Mouse (Mus musculus) adrenal gland, postnatal 14 days (tissue): ENCODE measurements around the gene Nsg1. TPM values are rescaled to one million over a fixed set of nuclear protein-coding genes. Genes with fewer than 3 reads are reported as not detected.

Source experiments
- DNase-seq: peaks from one replicate; pipeline ENCODE4 v3.0.0; 2021; ENCODE audit warnings: mixed read lengths
- long read RNA-seq, 2 experiments: library from polyadenylated mRNA; stranded (forward); transcript quantifications; one replicate each; pipeline ENCODE4 v2.0.0; 2021
- total RNA-seq: library from RNA; stranded (reverse); gene quantifications from 2 replicates; pipeline ENCODE4 v1.2.3, GENCODE M21; 2021

Nsg1 gene
- 61.9 and 83.1 TPM in 2 replicates for total RNA-seq
- long read RNA-seq, experiment 1, transcript Nsg1-201 (5 exons, 2,581 nt): major isoform, 8 of 21 reads
- long read RNA-seq, experiment 1, partial matches to known transcripts: 0 of 21 reads
- long read RNA-seq, experiment 1, other reads (novel, unspliced or antisense): 13 of 21 reads
- long read RNA-seq, experiment 2, transcript Nsg1-201 (5 exons, 2,581 nt): major isoform, 7 of 12 reads
- long read RNA-seq, experiment 2, partial matches to known transcripts: 2 of 12 reads
- long read RNA-seq, experiment 2, other reads (novel, unspliced or antisense): 3 of 12 reads

DNA sequence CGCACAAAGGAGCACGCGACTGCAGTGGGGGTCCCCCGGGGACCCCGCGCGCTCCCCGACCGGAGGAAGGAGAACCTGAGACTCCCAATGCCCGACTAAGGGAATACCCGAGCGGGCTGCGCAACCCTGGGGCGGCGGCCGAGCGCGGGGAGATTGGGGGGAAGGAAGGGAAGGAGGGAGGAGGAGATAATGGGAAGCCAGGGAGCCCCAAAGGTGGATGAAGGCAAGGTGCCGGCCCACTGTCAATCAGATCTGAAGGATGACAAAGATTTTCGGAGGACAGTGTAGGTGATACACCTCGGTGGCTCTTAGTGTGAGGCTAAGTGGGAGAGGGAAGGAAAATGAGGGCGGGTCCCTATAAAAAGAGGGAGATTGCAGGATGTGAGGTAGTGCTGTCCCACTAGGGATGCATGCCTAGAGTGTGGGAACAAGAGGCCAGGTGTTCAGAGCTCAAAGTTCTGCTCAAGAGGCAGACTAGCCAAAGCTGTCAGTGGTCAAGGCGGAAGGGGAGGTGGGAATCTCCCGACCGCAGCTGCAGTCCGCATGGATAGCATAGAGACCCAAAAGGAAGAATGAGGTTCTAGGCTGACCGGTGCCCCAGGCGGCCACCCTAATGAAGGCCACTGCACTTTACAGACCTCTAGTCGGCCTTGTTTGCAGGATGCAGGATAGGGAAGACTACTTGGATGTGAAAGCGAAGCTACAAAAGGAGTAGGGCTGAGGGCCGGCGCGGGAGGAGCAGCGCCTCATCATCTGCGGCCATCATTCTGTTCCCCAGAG lies at the start of gene Nsg1:
Nsg1 (minus strand) TSS at position 274 of the 780 bp plus-strand sequence.
- DNase-seq: no peak

DNA sequence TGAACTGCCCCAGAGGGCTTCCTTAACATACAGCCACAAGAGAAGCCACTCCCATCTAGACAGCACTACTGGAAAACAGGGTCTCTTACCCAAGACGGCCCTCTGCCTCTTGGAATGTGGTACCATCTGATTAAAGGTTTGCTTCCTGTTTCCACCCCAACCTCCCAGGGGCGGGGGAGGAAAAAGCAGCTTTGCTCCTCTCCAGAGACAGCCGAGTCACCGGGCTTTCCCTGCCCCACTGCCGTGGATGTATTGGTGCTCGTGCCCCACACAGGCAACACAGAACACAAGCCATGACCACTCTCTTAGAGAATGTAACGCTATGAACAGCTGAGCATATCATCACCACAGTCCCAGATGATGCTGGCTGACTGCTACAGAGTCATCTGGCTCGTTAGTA lies 49.3 kb upstream of the Nsg1 start:
- DNase-seq: no peak

DNA sequence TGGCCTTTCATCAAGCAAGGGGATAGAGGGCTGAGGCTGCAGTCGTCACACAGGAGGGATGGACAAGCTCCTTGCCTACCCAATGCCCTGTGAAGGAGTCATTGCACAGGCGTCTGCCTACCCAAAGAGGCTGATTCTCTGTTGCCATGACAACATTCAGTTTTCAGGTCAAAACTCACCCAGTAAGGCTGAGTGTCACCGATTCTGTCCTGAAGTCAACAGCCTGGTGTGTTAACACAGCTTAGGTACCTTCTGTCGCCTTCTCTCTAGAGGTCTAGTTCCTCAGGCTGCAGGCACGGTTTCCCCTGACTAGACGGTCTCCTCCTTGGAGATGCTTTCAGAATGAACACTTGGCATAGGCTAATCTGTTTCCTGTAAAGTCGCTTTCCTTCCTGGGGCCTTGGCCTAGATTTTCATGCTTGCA lies 45.6 kb upstream of the Nsg1 start:
- peak; percentile 13 for DNase-seq

DNA sequence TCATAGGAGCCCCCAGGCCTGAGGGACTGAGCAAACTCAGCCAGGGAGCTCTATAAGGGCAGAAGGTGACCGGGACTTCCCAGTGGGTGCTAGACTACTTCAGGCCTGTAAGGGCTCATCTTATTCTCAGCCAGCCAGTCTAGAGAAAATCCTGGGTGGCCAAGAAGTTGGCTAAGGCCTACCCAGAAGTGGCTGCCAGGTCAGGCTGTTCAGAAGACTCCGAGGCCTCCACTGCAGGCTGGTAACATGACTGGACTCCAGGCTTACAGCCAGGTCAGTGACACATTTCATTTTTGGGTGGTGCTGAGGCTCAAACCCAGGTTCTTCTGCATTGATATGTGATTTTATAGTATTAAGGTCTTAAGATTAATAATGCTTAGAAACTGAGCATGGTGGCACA lies 40.0 kb upstream of the Nsg1 start:
- peak; percentile 22 for DNase-seq

DNA sequence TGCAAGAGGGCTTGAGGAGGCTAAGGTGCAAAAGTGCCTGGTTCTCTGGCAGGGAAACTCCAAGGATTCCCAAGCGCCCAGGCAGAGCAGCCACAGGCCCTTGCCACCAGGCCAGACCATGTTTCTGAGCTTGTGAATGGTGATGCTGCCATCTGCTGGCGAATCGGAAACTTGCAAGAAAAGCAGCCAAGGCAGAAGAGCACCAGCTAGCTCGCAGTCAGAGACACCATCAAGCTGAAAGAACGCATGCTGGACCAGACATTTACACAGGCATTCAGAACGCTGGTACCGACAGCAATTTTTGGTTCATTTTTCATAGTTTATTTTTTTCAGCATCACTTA lies 37.7 kb upstream of the Nsg1 start:
- peak; percentile 90 for DNase-seq

DNA sequence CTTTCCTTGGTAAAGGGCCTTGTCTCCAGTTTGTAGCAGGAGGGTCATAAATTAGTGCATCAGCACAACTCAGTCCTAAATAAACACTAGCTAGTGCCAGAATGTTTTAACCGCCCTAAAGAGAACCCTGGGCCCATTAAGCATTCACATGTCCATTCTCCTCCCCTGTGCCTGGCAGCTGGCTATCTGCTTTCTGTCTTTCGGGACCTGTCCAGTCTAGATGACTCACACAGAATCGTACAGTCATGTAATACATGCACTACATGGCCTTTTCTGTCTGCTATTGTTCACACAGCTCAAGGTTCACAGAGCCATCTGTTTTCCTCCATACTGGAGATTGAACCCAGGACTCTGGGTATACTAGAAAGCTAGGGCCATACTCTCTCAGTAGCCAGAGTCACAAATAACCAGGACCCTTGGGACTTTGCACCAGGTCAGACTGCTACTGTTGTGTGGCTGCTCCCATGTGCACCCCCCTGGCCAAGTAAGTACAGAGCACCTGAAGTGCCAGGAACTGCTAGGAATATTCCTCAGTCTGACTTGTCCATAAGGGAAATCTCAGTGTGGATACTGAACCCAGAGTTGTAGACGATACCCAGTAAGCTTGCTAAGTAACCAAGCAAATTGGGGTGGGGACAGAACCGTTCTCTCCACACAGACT lies 37.2 kb upstream of the Nsg1 start:
- peak; percentile 63 for DNase-seq

DNA sequence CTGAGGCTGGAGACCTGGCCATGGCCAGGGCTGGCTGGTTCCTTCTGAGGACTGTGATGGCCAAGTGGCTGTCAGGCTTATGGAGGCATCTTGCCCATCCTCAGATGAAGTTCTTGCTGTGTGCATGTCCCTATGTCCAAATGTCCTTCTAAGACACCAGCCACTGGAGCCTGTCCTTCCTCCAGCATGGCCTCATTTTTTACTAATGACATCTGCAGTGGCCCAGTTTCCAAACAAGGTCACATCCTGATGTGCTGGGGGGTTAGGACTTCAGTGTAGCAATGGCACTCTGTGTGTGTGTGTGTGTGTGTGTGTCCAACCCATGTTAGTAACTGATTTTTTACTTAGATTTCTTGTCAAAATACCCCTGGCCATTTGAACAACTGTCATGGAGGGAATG lies 36.2 kb upstream of the Nsg1 start:
- DNase-seq: peak; percentile 51

DNA sequence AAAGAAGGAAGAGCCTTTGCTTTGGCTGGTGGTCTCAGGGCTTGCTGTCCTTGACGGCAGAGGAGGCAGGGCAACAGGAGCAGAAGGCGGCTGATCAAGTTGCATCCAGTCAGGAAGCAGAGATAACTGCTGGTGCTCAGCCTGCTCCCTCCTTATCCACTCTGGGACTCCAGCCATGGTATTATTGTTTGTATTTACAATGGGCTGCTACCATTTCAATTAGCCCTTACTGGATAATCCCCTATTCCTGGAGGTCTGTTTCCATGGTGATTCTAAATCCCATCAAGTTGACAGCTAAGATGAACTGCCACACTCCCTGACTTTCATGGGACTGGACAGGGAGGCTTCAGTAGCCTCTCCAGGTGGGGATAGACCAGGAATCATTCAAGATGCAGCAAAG lies 35.2 kb upstream of the Nsg1 start:
- DNase-seq: no peak

DNA sequence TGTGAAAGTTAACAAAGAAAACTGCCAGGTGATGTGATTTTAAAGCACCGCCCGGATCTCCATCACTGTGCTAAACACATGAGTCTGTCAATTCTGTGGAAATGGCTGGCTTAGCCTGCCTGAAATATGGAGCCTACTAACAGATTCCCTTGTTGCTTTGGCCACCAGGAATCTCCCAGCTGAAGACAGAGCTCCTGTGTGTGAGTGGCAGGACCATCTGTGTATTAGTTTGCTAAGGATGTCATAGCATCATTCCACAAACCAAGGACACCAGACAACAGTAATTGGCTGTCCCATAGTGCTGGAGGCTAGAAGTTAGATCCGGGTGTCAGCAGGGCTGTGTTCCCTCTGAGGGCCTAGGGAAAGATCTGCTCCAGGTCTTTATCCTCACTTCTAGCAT lies 31.2 kb upstream of the Nsg1 start:
- no peak for DNase-seq

DNA sequence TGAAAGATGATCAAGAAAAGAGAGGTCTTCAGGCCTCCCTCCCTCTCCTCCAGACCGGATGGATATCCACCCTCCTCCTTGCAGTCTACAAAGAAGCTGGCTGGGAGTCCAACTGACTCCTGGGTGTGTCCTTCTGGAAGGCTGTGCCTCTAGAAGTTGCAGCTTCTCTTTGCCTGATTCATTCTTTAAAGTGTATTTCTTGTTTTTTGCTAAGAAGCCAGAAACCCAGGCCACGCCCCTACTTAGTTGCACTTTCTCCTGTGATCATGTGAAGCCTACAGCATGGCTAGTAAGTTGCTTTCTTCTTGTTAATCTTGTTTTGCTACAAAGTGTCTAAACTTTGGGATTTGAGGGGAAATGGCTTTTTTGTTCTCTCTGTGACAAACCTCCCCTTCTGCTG lies 27.3 kb upstream of the Nsg1 start:
- no peak for DNase-seq

DNA sequence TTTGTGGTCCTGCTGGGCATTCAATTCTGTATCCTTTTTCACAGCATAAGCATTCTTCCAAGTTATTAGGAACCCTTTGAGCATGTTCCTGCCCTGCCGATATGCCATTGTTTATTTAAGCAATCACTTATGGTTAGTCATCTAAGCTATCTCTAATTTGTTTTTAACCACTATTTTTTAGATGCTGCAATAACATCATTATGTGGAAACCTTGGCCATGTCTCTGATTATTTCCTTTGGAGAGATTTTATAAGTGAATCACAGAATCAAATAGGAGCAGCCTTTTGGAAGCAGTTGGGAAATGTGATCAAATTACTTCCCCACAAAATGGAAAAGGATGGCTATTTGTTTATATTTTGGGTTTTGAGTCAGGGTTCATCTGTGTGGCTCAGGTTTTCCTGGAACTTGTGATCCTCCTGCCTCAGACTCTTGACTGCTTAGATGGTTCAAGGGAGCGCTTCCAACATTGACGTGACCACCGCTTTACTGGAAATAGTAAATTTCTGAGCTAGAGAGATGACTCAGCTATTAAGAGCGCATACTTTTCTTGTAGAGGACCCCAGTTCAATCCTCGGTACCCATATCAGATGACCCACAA lies 25.1 kb upstream of the Nsg1 start:
- DNase-seq: no peak

DNA sequence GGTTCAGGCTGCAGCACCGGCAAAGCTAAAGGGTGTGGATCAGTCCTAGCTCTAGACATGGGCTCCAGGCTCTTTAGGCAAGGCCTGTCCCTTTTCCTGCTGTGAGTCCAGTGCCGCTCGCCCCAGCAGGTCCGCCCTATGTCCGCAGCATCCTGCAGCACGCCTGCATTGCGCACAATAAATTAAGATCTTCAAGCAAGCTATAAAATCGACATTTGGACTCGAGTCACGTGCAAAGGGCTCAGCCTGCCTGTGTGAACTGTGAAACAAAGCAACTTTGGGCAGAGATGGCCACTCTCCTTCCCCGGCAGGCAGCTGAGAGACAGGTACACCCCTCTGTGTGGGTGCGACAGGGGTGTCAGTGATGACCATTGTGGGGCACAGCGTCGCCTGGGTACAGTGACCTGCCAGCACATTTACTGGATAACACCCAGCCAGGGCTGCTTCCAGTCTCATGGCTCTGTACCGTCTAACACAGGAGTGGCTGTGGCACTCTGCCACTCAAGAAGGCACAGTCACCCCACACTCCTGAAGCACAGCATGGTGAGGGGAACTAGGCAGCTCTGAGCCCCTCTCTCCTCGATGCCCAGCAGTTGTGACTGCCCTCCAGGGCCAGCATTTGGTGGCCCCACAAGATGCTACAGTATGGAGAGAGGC lies 14.7 kb upstream of the Nsg1 start:
- no peak for DNase-seq

DNA sequence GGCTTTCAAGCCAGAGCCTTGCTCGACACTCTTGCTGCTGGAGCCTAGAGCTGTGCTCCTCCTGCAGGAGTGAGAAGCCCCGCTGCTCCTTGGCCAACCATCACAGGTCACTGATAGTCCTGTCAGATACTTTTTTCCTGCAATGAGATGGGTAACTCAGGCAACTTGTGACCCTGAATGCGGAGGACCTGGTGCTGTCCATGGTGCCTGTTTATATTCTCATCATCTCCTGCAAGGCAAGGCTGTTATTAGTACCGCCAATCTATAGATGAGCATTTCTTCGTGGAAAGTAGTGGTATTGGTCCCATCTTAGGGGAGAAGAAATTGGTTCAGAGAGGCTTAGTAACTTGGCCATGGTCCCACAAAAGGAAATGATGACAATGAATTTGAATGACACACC lies 14.1 kb upstream of the Nsg1 start:
- no peak for DNase-seq

DNA sequence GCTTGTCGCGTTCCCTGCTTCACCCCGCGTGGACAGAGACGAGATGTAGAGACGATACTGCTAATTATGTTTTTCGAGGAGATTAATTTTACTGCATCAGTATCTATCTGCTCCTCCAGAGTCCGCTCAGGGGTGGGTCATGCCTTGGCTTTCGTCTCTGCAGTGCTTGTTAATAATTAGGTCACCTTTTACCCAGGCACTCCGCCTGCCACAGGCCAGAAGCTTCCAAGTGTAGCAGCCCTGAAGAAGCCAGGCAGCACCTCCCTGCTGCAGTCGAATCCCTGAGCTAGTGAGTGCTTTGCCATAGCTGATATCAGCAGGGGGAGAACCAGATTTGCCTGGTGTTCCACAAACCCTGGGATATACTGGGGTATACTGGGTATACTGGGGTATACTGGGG lies 8.8 kb upstream of the Nsg1 start:
- DNase-seq: no peak

DNA sequence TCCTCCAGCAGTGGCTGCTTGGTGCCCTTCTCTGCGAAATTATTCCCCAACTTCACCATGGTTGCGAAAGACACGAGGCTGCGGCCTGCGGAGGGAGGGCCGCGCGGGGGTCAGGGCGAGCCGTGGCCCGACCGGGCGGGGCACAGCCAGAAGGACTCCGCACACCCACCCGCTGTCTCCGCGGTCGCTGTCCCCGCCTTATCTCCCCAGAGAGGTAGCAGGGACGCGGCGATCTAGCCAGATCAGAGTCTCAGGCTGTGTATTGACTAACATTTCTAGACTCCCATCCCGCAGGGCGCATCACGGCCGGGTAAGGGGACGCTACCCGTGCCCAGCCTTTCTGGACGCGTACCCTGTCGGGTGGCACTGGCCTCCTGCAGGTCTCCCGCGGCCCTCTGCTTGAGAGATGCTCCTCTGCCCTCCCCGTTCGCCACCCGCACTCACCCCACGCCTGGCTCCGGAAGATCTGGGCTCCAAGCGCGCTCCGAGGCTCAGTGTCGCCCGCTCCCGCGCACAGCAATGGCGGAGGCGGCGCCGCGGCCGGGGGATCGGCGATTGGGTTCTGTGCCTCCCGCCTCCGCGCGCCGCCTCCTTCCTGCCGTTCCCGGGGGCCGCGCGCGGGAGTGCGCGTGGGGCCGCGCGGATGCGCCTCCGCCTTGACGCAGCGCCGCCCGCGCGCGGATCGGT lies 617 bp downstream of the Nsg1 start:
- peak; percentile 83 for DNase-seq

DNA sequence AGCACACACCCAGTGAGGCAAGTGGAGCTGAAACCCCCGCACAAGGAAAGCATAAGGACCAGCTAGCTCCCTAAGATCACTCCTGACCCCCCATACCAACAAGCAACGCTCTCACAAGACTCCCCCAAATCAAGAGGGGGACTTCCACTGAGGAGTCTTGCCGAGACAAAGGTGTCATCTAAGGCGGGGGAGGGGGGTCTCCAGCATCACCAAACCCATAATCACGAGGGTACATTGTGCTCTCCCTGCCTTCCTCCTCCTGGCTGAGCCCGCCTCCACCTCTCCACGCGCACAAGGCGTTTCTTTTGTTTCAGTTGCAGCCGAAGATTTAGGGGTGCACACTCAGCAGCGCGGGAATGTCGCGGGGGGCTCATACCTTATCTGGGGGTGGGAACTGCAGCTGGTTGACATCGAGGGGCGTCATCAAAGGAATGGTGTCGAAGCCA lies 1.2 kb downstream of the Nsg1 start:
- no peak for DNase-seq

DNA sequence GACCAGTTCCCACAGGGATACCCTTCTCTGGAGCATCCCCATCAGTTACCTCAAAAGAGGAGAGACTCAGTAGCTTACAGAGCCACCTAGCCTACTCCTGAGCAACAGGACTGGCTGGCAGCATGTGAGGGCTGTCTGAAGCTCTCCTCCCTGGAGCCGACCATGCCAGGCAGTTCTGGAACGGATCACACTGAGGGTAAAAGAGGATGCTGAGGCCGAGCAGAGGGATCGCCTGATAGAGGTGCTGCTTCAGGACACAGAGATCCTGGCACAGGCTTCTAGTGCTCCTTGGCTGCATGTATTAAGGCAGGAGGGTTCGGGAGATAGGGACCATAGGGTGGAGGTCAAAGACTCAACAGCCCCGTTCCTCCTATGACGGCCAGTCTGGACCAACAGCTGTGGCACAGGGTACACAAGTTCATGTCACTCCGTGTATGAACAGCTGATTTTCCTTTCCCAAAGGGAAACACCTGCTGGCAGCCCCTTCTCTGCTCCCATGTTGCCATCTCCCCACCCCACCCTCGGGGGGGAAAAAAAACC lies 2.2 kb downstream of the Nsg1 start:
- DNase-seq: no peak

DNA sequence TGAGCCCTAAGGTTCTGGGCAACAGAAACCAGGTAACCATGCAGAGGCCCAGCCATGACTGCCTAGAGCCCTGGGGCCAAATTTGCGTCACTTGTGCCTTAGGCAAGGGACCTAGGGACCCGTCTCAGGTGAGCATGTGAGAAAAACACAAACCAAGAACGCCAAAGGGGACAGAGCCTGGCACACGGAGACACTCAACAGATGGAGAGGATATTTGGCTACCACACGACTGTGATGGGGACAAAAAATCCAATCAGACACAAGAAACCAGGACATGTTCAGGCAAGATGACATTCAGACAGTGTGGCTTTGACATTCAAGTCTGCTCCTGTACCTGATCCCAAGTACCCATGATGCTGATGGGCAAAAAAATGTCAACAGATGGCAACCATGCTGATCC lies 6.1 kb downstream of the Nsg1 start:
- DNase-seq: no peak

DNA sequence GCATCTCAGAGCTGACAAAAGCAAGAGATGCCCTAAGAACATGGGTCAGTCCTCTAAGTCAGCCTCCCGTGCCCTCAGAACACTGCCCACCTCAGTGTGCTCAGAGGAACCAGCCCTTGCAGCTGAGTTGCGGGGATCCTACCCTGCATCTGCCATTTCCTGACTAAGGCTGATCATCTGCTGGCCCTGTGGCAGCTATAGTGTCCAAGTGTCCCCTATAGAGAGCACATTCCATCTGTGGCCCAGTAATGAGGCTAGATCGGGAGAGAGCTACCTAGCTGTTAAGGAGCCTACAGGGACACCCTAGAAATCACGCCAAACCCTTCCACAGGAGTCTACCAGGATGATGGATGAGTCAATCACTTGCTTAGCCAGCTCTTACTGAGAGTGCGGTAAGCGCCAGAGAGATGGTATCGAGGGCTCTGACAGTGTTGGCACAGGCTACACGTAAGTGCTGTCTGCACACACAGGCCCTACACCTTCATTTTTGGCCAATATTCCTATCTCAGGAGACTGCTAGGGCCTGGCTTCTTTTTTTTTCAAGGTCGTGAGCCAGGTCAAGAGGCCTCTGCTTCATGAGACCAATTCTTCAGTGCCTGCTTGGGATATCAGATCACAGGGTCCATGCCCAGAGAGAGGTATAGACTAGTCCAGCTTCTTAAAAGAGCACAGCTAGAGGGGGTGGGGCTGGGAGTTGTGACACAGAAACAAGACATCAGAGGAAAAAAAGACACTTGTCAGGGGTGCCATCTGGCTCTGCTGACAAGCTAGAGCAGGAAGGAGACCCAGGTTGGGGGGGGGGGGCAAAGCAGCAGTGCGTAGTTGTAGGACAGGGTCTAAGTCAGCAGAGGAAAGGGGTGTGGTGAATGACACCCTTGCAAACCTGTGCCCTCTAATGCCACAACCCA lies 7.3 kb downstream of the Nsg1 start:
- no peak for DNase-seq

DNA sequence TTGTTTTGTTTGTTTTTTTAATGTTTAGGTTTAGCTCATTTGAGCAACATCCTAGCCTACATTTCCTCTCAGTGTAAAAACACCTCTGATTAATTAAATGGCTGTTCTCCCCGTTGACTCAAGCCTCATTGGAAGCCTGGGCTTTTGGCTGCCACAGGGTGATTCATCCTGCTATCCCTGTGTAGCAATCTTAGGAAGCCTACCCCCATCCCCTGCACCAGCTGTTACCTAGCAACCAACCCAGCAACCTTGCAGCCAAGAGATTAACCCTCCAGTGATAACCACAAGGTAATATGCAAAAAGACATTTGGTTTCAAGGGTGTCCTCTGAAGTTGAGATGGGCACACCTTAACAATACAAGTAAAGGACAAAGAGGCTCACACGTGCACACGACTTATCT lies 8.4 kb downstream of the Nsg1 start:
- DNase-seq: peak; percentile 70

DNA sequence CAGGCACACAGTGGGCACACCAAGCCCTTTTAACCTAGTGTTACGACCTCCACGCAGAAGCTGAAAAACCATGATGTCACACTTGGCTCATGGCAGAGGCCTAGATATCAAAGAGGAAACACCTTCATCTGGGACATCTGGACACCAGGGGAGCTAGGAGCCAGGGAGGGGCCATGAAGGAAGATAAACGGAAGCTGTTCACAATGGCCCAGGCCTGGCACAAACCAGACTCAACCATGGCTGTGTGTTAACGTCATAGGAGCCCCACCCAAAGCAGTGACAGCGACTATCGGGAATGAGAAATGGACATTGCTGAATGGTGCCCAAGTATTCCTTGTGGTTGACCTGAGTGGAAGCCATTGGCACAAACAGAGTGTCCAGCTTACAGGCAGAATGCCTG lies 13.2 kb downstream of the Nsg1 start:
- no peak for DNase-seq
